Mouse (Mus musculus): Measurements from ENCODE around the gene 2900026A02Rik.

DNA sequence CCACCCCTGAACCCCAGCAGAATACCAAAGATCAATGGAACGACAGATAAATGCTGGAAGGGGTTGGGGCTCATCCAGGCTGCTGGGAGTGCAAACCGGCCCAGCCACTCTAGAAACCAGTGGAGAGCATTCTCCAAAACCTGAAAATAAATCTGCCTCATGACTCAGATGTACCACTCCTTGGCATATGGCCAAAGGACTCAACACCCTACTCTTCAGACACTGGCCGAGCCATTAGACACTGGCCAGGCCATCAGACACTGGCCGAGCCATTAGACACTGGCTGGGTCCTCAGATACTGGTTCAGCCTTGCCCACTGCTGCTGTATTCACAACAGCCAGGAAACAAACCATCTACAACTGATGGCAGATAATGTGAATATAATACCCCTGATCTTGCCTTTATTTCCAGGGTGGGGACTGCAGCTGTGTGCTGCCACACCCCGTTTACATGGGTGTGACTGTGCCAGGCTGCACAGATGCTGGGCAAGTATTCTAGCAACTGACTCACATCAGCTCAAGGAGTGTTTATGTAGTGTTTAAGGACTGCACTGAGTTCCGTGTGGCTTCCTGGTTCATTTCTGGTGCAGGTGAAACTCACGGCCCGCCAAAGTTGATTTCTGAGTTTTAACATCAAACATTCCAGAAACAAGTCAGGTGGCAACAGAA, 28.4 kb upstream of the 2900026A02Rik start:
- TF ChIP-seq CHD2 (IDR thresholded peaks at IDR 0.05; ENCODE audit: low read depth, low read length), result no peak
- TF ChIP-seq ZNF384 (IDR thresholded peaks at IDR 0.05; ENCODE audit: low read depth, low read length), result no peak
- no peak for TF ChIP-seq ZC3H11A (IDR thresholded peaks at IDR 0.05; ENCODE audit: borderline replicate concordance, low read depth, low read length)
- TF ChIP-seq HCFC1 (IDR thresholded peaks at IDR 0.05; ENCODE audit: borderline replicate concordance, insufficient read depth, low read length), result no peak
- no peak for TF ChIP-seq MAFK (IDR thresholded peaks at IDR 0.05; ENCODE audit: insufficient read depth, low read depth, low read length)

Measured in ES-E14 (cell line).